Comparison of ENCODE assay signal across 8 mouse cellular contexts in the genomic region with DNA sequence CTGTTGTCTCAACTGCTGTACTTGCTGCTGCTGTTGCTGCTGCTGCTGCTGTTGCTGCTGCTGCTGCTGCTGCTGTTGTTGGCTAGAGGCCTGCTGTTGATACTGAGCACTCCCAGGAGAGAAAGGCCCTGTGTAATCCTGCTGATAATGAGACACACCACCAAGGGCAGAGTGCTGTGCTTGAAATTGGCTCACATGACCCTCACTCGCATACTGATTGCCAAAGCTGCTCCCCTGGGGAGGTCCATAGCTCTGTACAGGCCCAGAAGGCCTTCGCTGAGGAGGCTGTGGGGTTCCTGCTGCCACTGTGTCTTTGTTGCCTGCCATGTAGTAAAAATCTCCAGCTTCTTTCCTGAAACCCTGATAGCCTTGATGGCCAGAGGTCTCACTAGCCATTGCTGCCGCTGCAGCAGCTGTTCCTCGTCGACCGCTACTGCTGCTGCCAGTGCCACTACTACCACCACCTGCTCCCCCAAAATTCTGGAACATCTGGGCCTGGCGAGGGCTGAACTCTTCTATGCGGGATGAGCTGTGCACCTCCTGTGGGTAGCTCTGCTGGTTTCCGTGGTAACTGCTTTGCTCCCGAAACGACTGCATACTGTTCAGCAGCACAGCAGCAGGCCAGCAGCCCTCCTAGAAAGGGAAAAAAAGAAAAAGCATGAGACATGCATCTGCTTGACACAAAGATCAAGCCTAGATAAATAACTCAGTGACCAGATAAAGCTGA.
DNase-seq lines count a peak whose midpoint lies in the region; ATAC-seq and TF ChIP-seq lines count a peak whose summit lies in the region.

No protein-coding gene starts in this region.

- no peak for TF ChIP-seq CTCF in lung, adult 2 months (IDR thresholded peaks at IDR 0.05; ENCODE audit: insufficient read depth, low read length)

- H3K4me3 ChIP-seq in lung, adult 2 months (replicated peaks; ENCODE audit: extremely low read depth, low read depth, low read length) = no peak overlapping the region

- TF ChIP-seq POLR2A in lung, adult 2 months (IDR thresholded peaks at IDR 0.05; ENCODE audit: borderline replicate concordance, extremely low read depth, low read depth, low read length) = no peak

- peak; percentile 30 for DNase-seq in adrenal gland, adult 2 months
- no peak for DNase-seq in adrenal gland, postnatal 4 days (ENCODE audit: low spot score in 2 of 2)
- DNase-seq in adrenal gland, adult 8-10 months = peak; percentile 18
- DNase-seq in forelimb bud, embryonic 11.5 days (ENCODE audit: low read depth, low spot score) = peak; percentile 6
- DNase-seq in kidney, postnatal 4 days = peak; percentile 16
- DNase-seq in lung, adult 2 months = no peak
- no peak for DNase-seq in urinary bladder, postnatal 25 days (ENCODE audit: low spot score)

- 75% methylated on average over 11 of the region's 11 CpGs for WGBS in lung, adult 2 months

- no peaks in the 10 kb centered on the region; the same call in 1 of the 2 replicates for H3K4me1 ChIP-seq in lung, adult 2 months (ENCODE audit: control insufficient read depth, insufficient read depth, low read length)

- no peak for ATAC-seq in megakaryocyte, adult 5-6 weeks (ENCODE audit: poor library complexity, severe bottlenecking)

Comparison
In these comparisons a context has a peak if more than half of its experiments do, and no peak if none do; other contexts are left out.
1. DNase-seq: peak in adrenal gland, adult 2 months (single experiment), adrenal gland, adult 8-10 months (single experiment), forelimb bud, embryonic 11.5 days (single experiment) and kidney, postnatal 4 days (2 of 2); none in adrenal gland, postnatal 4 days (0 of 2), lung, adult 2 months (single experiment) and urinary bladder, postnatal 25 days (single experiment).